Mouse (Mus musculus): ENCODE data around the gene Map2k7.

Gene Map2k7

GRCm38 (mm10) chr8:4258678-4259077 lies 20.1 kb downstream of the Map2k7 start:
- peak in 1 of 2 experiments; percentile 56 for DNase-seq (ENCODE audit: low spot score in 2 of 2)

GRCm38 (mm10) chr8:4259125-4259804 lies 20.7 kb downstream of the Map2k7 start, which contains the start of gene Ctxn1:
Gene Ctxn1 (minus strand): TSS chr8:4259274.
- peak; percentile 90 to 93 for DNase-seq (ENCODE audit: low spot score in 2 of 2)

- DNase-seq (ENCODE audit: low spot score in 2 of 2) = no peak
These were observed 21.2 kb downstream of the Map2k7 start for GRCm38 (mm10) chr8:4259805-4260170.

GRCm38 (mm10) chr8:4263105-4263791 lies 24.7 kb downstream of the Map2k7 start:
- DNase-seq (ENCODE audit: low spot score in 2 of 2) = peak; percentile 50 to 58

- DNase-seq (ENCODE audit: low spot score in 2 of 2) = peak in 1 of 2 experiments; percentile 21
These were observed 26.8 kb downstream of the Map2k7 start for GRCm38 (mm10) chr8:4265160-4265914.

GRCm38 (mm10) chr8:4267627-4268026 lies 29.1 kb downstream of the Map2k7 start:
- no peak for DNase-seq (ENCODE audit: low spot score in 2 of 2)

- no peak for DNase-seq (ENCODE audit: low spot score in 2 of 2)
These were observed 31.1 kb downstream of the Map2k7 start for GRCm38 (mm10) chr8:4269609-4270008.

- peak; percentile 96 for DNase-seq (ENCODE audit: low spot score in 2 of 2)
These were observed 37.0 kb downstream of the Map2k7 start, which contains the start of gene Timm44 for GRCm38 (mm10) chr8:4275275-4276110. Gene Timm44 (minus strand): TSS chr8:4275913.

- no peak for DNase-seq (ENCODE audit: low spot score in 2 of 2)
These were observed 37.5 kb downstream of the Map2k7 start for GRCm38 (mm10) chr8:4276111-4276465.

- DNase-seq (ENCODE audit: low spot score in 2 of 2) = no peak
These were observed 54.2 kb downstream of the Map2k7 start for GRCm38 (mm10) chr8:4292738-4293137.
